Mouse (Mus musculus): ENCODE data around the gene Rab5if. TPM values are rescaled to one million over a fixed set of nuclear protein-coding genes. Genes with fewer than 3 reads are reported as not detected.

Gene Rab5if
- polyA plus RNA-seq (2012; rRNA removed): 74.3 and 80.3 TPM in 2 replicates
- polyA plus RNA-seq (2014; fragmentation: Nextera tagmentation; extraction: Ambion mirVana): 164 and 171 TPM in 2 replicates

DNA sequence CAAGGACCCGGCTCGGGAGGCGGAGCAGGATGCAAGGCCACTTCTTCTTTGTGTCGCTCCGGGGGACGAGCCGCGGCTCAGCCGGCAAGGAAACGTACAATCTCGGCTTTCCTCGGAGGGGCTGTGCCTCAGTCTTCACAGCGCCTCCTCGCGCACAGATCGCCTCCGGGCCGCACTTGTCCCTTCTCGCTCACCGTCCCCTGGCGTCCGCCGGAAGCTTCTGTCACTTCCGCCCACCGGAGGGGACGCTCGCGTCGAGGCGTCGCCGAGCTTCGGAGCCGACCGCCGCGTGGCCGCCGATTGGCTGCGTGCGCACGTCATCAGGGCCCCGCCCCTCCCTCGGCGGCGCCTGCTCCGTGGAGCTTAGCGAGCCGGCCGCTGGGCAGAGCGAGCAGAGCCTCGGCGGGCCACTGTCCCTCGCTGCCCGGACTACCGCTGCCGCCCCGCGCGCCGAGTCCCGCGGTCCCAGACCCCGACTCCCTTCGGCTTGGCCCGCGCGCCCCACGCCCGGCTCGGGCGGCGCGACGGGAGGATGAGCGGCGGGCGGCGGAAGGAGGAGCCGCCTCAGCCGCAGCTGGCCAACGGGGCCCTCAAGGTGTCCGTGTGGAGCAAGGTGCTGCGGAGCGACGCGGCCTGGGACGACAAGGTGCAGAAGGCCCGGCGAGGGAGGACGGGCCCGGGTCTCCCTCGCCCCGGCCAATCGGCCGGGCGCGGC lies at the start of gene Rab5if:
Gene Rab5if, plus strand, starts transcription at position 357 of the 715 bp plus-strand sequence.
- peak; percentile 94 for ATAC-seq (ENCODE audit: insufficient read depth)
- peak within 1 kb of the TSS; percentile 91 for H3K9ac ChIP-seq (replicated peaks)
- H3K27ac ChIP-seq: peak within 1 kb of the TSS; percentile 87
- no peaks in the 10 kb centered on the region for H3K9me3 ChIP-seq (ENCODE audit: control insufficient read depth, low read length)
- peak within 1 kb of the TSS; percentile 86 for H3K4me2 ChIP-seq (ENCODE audit: low read depth)
- peak; percentile 93 to 95 (median 94) for DNase-seq (ENCODE audit: low read depth in 3 of 3, low spot score in 3 of 3)
- H3K27me3 ChIP-seq (ENCODE audit: control insufficient read depth, insufficient read depth, low read length): no peaks in the 10 kb centered on the region
- WGBS (ENCODE audit: insufficient replicate concordance): under 1% methylated on average over 89 of the region's 98 CpGs
- peaks cover 9 to 12% of the 10 kb centered on the region in 2 experiments for H3K4me1 ChIP-seq (replicated peaks; ENCODE audit: control insufficient read depth in 2 of 2, insufficient read depth in 2 of 2, low read length in 1 of 2)
- TF ChIP-seq CTCF (IDR thresholded peaks at IDR 0.05; ENCODE audit: low read depth) (peak; percentile 83), EP300 (IDR thresholded peaks at IDR 0.05; ENCODE audit: low read depth) (no peak)
- H3K36me3 ChIP-seq (replicated peaks; ENCODE audit: control insufficient read depth, insufficient read depth, low read depth): peaks cover 31% of the 10 kb centered on the region
- H3K4me3 ChIP-seq (ENCODE audit: insufficient read depth in 1 of 2, low read depth in 2 of 2, low read length in 2 of 2): peak within 1 kb of the TSS; percentile 90 to 91

DNA sequence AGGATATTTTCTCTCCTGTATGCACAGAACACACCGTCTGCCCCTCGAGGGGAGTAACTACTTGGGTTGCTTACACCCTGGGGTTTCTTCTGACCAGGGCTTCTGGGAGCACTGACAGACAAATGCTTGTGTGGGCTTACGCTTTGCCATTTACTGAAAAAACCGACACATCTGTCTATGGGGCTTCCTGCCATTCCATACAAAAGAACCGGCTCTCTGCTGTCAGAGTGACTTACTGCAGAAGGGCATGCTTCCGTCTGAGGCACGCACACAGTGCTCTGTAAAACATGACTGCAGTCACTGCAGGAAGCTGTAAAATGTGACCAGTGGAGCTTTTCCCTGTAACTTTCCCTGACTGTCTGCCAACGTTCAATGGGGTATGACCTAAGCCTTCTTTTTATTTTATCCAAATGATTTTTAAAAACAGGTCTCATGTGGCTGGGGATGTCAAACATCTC lies 48.6 kb upstream of the Rab5if start:
- DNase-seq (ENCODE audit: low read depth in 3 of 3, low spot score in 3 of 3): no peak
- H3K9me3 ChIP-seq (ENCODE audit: control insufficient read depth, low read length): no peaks in the 10 kb centered on the region
- H3K4me2 ChIP-seq (ENCODE audit: low read depth): no peak overlapping the region
- H3K9ac ChIP-seq (replicated peaks): no peak overlapping the region
- WGBS (ENCODE audit: insufficient replicate concordance): 27% methylated on average over 8 of the region's 8 CpGs
- H3K27me3 ChIP-seq (ENCODE audit: control insufficient read depth, insufficient read depth, low read length): no peaks in the 10 kb centered on the region
- TF ChIP-seq CTCF (IDR thresholded peaks at IDR 0.05; ENCODE audit: low read depth): no peak
- TF ChIP-seq EP300 (IDR thresholded peaks at IDR 0.05; ENCODE audit: low read depth): no peak
- no peak for ATAC-seq (ENCODE audit: insufficient read depth)
- H3K36me3 ChIP-seq (replicated peaks; ENCODE audit: control insufficient read depth, insufficient read depth, low read depth): no peaks in the 10 kb centered on the region
- no peak overlapping the region for H3K4me3 ChIP-seq (ENCODE audit: insufficient read depth in 1 of 2, low read depth in 2 of 2, low read length in 2 of 2)
- no peak overlapping the region for H3K27ac ChIP-seq
- H3K4me1 ChIP-seq (replicated peaks; ENCODE audit: control insufficient read depth in 2 of 2, insufficient read depth in 2 of 2, low read length in 1 of 2): peaks cover 0 to 2% of the 10 kb centered on the region in 2 experiments; a peak in 1 of 4 replicates

DNA sequence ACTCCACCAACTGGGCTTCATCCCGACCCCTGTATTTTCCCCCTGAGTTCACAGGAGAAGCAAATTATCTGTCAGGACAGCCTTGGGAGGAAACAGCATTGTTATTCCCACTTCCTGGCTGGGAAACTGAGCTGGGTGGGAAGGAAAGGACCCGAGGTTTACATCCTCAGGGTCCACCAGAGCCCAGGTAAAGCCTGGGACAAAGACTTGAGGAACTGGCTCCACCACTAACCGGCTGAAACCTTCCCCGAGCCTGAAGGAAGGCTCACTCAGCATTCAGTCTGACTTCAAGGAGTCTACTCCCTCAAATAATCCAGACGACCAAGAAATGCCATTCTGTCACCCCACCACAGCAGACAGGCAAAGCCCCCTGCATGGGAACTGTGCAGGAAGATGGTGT lies 48.0 kb upstream of the Rab5if start:
- H3K36me3 ChIP-seq (replicated peaks; ENCODE audit: control insufficient read depth, insufficient read depth, low read depth): no peaks in the 10 kb centered on the region
- H3K9ac ChIP-seq (replicated peaks): no peak overlapping the region
- H3K27me3 ChIP-seq (ENCODE audit: control insufficient read depth, insufficient read depth, low read length): no peaks in the 10 kb centered on the region
- DNase-seq (ENCODE audit: low read depth in 3 of 3, low spot score in 3 of 3): no peak
- WGBS (ENCODE audit: insufficient replicate concordance): 20% methylated on average over 5 of the region's 5 CpGs
- H3K4me3 ChIP-seq (ENCODE audit: insufficient read depth in 1 of 2, low read depth in 2 of 2, low read length in 2 of 2): no peak overlapping the region
- no peak overlapping the region for H3K4me2 ChIP-seq (ENCODE audit: low read depth)
- no peak for ATAC-seq (ENCODE audit: insufficient read depth)
- H3K4me1 ChIP-seq (replicated peaks; ENCODE audit: control insufficient read depth in 2 of 2, insufficient read depth in 2 of 2, low read length in 1 of 2): peaks cover 0 to 2% of the 10 kb centered on the region in 2 experiments; a peak in 1 of 4 replicates
- no peaks in the 10 kb centered on the region for H3K9me3 ChIP-seq (ENCODE audit: control insufficient read depth, low read length)
- no peak overlapping the region for H3K27ac ChIP-seq
- no peak for TF ChIP-seq EP300 (IDR thresholded peaks at IDR 0.05; ENCODE audit: low read depth)

DNA sequence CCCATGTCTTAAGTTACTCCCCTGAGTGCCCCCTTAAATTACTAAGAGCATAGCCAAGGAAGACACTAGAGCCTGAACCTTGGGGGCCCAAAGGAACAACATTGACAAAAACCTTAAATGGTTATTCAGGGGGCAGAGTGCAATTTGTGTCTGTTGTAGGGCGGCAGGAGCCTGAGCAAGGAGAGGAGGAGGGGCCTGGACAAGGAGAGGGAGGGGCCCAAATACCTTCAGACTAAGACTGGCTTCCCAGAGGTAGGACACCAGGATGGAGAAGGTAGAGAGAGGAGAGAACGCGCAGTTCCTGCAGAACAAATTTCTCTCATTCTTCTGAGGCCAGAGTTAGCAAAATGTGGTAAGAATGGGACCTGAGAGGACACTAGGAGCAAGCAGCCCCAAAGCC lies 47.5 kb upstream of the Rab5if start:
- 72% methylated on average over 3 of the region's 3 CpGs for WGBS (ENCODE audit: insufficient replicate concordance)
- Histone ChIP-seq H3K4me2 (ENCODE audit: low read depth) (no peak overlapping the region), H3K27ac (no peak overlapping the region), H3K9ac (replicated peaks) (no peak overlapping the region), H3K27me3 (ENCODE audit: control insufficient read depth, insufficient read depth, low read length) (no peaks in the 10 kb centered on the region), H3K4me1 (replicated peaks; ENCODE audit: control insufficient read depth in 2 of 2, insufficient read depth in 2 of 2, low read length in 1 of 2) (peaks cover 0 to 2% of the 10 kb centered on the region in 2 experiments; a peak in 1 of 4 replicates), H3K9me3 (ENCODE audit: control insufficient read depth, low read length) (no peaks in the 10 kb centered on the region), H3K4me3 (ENCODE audit: insufficient read depth in 1 of 2, low read depth in 2 of 2, low read length in 2 of 2) (no peak overlapping the region), H3K36me3 (replicated peaks; ENCODE audit: control insufficient read depth, insufficient read depth, low read depth) (no peaks in the 10 kb centered on the region)
- TF ChIP-seq EP300 (IDR thresholded peaks at IDR 0.05; ENCODE audit: low read depth) (no peak), CTCF (IDR thresholded peaks at IDR 0.05; ENCODE audit: low read depth) (no peak)
- DNase-seq (ENCODE audit: low read depth in 3 of 3, low spot score in 3 of 3) (no peak), ATAC-seq (ENCODE audit: insufficient read depth) (no peak)

DNA sequence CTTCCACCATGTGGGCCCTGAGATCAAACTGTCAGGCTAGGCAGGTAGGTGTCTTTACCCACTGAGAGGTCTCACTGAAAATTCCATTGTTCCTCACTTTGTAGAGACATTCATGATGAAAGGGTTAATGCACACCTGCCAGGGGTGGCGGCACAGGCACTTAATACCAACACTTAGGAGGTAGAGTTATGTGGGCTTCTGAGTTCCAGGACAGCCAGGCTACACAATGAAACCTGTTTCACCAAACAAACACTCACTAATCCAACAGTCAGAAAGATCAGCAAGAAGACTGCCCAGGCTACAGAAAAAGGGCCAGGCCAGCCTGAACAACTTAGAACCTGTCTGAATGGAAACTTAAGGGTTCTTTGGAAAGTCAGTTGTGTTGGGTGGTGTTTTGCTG lies 46.8 kb upstream of the Rab5if start:
- no peaks in the 10 kb centered on the region for H3K9me3 ChIP-seq (ENCODE audit: control insufficient read depth, low read length)
- no peaks in the 10 kb centered on the region for H3K36me3 ChIP-seq (replicated peaks; ENCODE audit: control insufficient read depth, insufficient read depth, low read depth)
- peaks cover 0 to 2% of the 10 kb centered on the region in 2 experiments; a peak in 1 of 4 replicates for H3K4me1 ChIP-seq (replicated peaks; ENCODE audit: control insufficient read depth in 2 of 2, insufficient read depth in 2 of 2, low read length in 1 of 2)
- no peak overlapping the region for H3K27ac ChIP-seq
- no peak overlapping the region for H3K4me2 ChIP-seq (ENCODE audit: low read depth)
- no peak overlapping the region for H3K9ac ChIP-seq (replicated peaks)
- H3K27me3 ChIP-seq (ENCODE audit: control insufficient read depth, insufficient read depth, low read length): no peaks in the 10 kb centered on the region
- ATAC-seq (ENCODE audit: insufficient read depth) (no peak), DNase-seq (ENCODE audit: low read depth in 3 of 3, low spot score in 3 of 3) (no peak)
- 53% methylated on average over 1 of the region's 1 CpGs for whole genome bisulfite sequencing (ENCODE audit: insufficient replicate concordance)
- H3K4me3 ChIP-seq (ENCODE audit: insufficient read depth in 1 of 2, low read depth in 2 of 2, low read length in 2 of 2): no peak overlapping the region
- TF ChIP-seq EP300 (IDR thresholded peaks at IDR 0.05; ENCODE audit: low read depth): no peak
- no peak for TF ChIP-seq CTCF (IDR thresholded peaks at IDR 0.05; ENCODE audit: low read depth)
